Mouse (Mus musculus) megakaryocyte, embryonic 14.5 days (primary cell): ENCODE results near the gene Mvb12a. TPM values are rescaled to one million over a fixed set of nuclear protein-coding genes. Genes with fewer than 3 reads are reported as not detected.
"Not testable (repeated sequence)": the region's sequence is repeated elsewhere in the genome, so short reads cannot be mapped to it uniquely, and the experiment has no call there.

Source experiments
- H3K27me3 ChIP-seq: replicated peaks from 2 replicates; pipeline ENCODE3; 2012; ENCODE audit warnings: inconsistent platforms
- H3K36me3 ChIP-seq: replicated peaks from 2 replicates; pipeline ENCODE3; 2012; ENCODE audit warnings: low read length, inconsistent platforms, mixed read lengths
- H3K4me1 ChIP-seq: 2 replicates; pipeline ENCODE4 v1.6.1; 2012; ENCODE audit warnings: inconsistent platforms
- H3K4me3 ChIP-seq: replicated peaks from 2 replicates; pipeline ENCODE3; 2012; ENCODE audit warnings: moderate library complexity, mild to moderate bottlenecking, inconsistent platforms
- H3K9me3 ChIP-seq: 2 replicates; pipeline ENCODE4 v1.6.1; 2012; ENCODE audit warnings: inconsistent platforms
- FLI1 ChIP-seq: IDR thresholded peaks from 2 replicates; pipeline ENCODE4 v1.6.1; 2012; ENCODE audit warnings: low read length, inconsistent platforms, mixed read lengths
- GATA1 ChIP-seq: IDR thresholded peaks from 3 replicates; pipeline ENCODE4 v1.6.1; 2012; ENCODE audit warnings: mixed read lengths, low read length, inconsistent platforms, borderline replicate concordance
- polyA plus RNA-seq: library from polyadenylated mRNA; stranded (reverse); fragments of >175 nt; gene quantifications from 2 replicates; pipeline ENCODE4 v1.2.3, GENCODE M21; 2012; ENCODE audit warnings: low replicate concordance; ENCODE audit not compliant: insufficient read depth

Mvb12a gene
- polyA plus RNA-seq, 1 experiment, result 199 TPM

DNA sequence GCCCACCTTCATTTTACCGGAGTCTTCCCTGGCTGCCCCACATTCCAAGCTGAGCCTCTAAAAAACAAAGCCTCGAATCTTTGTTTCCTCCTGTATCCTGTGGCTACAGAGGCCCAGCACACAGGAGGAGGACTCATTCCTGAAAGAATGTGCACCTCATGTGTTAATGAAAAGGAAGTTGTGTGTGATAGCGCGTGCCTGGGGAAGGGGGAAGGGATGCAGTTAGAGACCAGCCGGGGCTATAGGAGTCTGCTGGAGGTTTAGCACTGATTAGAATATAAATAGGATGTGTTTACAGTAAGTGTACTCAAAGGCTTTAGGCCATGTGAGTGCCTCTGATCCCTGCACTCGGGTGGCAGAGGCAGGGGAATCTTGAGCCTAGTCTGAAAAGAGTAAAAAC lies 16.4 kb upstream of the Mvb12a start:
- peaks cover 72% of the 10 kb centered on the region for H3K4me1 ChIP-seq
- TF ChIP-seq GATA1 (no peak), FLI1 (no peak)
- no peaks in the 10 kb centered on the region for H3K36me3 ChIP-seq
- no peaks in the 10 kb centered on the region for H3K9me3 ChIP-seq
- no peak overlapping the region for H3K4me3 ChIP-seq
- peaks cover 14% of the 10 kb centered on the region for H3K27me3 ChIP-seq

DNA sequence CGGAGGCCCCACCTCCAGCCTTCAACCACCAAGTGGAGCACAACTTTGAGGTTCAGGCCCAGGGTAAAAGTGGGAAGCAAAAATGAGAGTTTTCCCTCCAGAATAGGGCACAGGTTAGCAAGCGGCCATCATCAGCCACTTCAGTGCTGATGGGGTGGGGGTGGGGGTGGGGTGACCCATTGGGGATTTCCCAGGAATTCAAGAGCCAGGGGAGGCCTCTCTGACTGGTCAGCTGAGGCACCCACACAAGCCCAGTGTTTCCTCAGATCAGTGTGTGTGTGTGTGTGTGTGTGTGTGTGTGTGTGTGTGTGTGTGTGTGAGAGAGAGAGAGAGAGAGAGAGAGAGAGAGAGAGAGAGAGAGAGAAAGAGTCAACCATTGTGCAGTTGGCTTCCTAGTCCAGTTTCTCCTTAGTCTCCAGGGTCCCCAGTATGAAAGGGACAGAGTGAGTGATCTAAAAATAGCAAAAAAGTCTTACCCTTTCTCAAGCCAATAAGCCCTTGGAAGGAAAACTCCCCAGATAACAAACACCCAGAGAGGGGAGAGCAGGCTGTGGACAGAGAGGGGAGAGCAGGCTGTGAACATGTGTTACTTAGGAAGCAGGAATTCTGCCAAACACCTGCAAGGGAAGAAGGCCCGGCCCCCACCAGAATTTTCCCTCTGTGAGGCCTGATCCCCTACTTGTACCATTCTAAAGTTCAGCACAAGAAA lies 15.4 kb upstream of the Mvb12a start:
- Histone ChIP-seq H3K4me1 (peaks cover 61% of the 10 kb centered on the region), H3K36me3 (no peaks in the 10 kb centered on the region), H3K9me3 (no peaks in the 10 kb centered on the region), H3K27me3 (peaks cover 14% of the 10 kb centered on the region), H3K4me3 (peak overlapping the region; percentile 43)
- TF ChIP-seq GATA1, result no peak
- no peak for TF ChIP-seq FLI1

DNA sequence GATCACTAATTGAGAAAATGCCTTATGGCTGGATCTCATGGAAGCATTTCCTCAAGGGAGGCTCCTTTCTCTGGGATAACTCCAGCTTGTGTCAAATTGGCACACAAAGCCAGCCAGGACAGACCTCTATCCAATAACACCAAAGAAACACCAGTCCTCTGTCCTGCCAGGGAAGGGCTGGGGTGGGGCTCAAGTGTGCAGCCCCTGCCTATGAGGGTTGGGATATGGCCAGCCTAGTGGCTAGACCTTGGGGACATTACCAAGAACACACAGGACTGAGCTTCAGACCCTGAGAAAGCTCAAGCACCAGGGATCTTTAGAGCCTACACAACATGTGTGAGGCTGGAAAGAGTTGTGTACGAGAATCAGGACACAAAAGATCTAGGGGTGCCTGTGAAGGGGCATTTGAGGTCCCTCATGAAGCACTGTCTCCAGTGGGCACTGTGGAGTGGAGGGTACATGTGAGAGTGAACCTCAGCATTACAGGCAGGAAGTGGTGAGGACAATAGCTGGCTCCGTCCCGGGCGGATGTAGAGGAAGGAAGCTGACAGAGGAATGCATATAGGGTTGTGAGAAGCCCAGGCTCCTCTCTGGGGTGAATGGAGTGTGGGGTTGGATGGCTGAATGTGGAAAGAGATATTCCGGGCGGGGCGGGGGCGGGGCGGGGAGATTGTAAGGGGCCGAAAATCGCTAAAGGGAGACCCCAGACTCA lies 14.2 kb upstream of the Mvb12a start:
- Histone ChIP-seq H3K9me3 (no peaks in the 10 kb centered on the region), H3K4me1 (peaks cover 65% of the 10 kb centered on the region), H3K36me3 (no peaks in the 10 kb centered on the region), H3K4me3 (peak overlapping the region; percentile 78), H3K27me3 (peaks cover 9% of the 10 kb centered on the region)
- TF ChIP-seq FLI1, result no peak

DNA sequence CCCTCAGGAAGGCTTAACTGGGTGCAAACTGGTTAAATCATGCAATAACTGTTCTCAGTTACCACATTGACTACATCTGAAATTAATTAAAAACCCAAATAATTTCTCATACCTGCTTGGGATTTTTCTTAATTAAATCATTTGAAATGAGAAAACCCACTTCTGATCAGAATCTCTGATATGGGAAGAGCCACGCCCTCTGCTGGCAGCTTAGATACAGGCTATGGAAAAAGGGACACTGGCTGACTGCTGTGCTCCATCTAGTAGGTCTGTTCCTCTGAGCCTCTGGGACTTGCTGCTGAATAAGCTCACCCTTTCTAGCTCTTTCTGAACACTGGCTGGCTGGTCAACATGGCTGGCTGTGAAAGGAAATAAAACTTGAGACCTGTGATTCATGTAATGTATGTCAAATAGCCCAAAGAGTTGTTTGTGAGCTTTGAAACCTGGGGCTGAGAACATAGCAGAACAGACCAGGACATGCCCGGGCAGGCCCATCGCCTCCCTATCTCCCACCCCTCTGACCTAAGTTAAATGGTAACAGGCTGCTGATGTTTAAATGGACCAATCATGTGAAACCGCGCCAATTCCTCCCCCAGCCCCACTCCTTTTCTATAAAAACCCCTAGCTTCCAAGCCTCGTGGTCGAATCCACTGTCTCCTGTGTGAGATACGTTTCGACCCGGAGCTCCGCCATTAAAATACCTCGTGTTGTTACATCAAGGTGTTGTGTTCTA lies 11.8 kb upstream of the Mvb12a start:
- not testable (repeated sequence) for H3K9me3 ChIP-seq, H3K4me3 ChIP-seq, H3K27me3 ChIP-seq
- Histone ChIP-seq H3K4me1 (peaks cover 70% of the 10 kb centered on the region), H3K36me3 (peaks cover 12% of the 10 kb centered on the region)

DNA sequence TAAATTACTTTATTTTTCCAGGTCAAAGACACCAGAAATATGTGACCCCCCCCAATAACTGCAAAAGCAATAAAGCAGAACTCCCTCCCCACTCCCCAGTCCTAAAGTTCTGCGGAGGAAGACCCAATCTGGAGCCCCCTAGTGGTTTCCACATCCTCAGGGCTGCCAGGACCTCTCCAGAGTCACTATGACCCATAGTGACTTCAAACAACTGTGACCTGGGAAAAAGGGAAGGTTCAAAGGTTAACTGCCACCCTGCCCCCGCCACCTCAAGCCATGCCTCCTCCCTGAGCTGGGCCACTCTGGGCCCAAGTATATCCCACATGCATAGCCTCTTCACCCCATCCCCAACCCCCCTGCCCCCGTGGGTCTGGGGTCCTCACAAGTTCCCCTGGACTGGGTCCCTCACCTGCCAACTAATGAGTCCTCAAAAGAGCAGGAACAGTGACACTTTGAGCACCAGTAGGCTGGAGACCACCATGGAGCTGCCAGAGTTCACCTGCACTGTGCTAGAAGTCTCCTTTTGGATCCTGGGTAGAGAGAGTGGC lies 8.4 kb upstream of the Mvb12a start:
- H3K4me3 ChIP-seq, result no peak overlapping the region
- no peaks in the 10 kb centered on the region for H3K27me3 ChIP-seq
- H3K4me1 ChIP-seq, result peaks cover 71% of the 10 kb centered on the region
- H3K9me3 ChIP-seq, result no peaks in the 10 kb centered on the region
- peaks cover 12% of the 10 kb centered on the region for H3K36me3 ChIP-seq
- TF ChIP-seq GATA1 (no peak), FLI1 (no peak)

DNA sequence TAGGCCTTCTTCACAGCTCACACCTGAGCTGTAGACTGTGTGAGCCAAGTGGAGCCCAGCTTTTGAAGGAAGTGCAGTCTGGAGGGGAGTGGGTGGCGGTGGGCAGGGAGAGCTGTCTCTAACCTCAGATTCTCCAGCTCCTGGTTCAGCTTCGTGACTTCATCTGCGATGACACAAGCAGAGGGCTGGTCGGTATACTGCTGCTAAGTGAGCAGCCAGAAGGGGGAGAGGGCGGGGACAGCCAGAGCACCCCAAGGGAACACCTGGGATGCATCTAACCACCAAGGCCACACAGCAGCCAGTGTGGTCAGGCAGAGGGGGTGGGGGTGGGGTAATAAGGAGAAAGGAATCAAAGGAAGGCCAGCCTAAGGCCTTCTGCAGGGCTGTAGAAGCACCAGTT lies 7.1 kb upstream of the Mvb12a start:
- peaks cover 60% of the 10 kb centered on the region for H3K4me1 ChIP-seq
- no peak for TF ChIP-seq FLI1
- no peak for TF ChIP-seq GATA1
- no peaks in the 10 kb centered on the region for H3K27me3 ChIP-seq
- no peaks in the 10 kb centered on the region for H3K9me3 ChIP-seq
- H3K36me3 ChIP-seq, result peaks cover 12% of the 10 kb centered on the region
- H3K4me3 ChIP-seq, result peak overlapping the region; percentile 92

DNA sequence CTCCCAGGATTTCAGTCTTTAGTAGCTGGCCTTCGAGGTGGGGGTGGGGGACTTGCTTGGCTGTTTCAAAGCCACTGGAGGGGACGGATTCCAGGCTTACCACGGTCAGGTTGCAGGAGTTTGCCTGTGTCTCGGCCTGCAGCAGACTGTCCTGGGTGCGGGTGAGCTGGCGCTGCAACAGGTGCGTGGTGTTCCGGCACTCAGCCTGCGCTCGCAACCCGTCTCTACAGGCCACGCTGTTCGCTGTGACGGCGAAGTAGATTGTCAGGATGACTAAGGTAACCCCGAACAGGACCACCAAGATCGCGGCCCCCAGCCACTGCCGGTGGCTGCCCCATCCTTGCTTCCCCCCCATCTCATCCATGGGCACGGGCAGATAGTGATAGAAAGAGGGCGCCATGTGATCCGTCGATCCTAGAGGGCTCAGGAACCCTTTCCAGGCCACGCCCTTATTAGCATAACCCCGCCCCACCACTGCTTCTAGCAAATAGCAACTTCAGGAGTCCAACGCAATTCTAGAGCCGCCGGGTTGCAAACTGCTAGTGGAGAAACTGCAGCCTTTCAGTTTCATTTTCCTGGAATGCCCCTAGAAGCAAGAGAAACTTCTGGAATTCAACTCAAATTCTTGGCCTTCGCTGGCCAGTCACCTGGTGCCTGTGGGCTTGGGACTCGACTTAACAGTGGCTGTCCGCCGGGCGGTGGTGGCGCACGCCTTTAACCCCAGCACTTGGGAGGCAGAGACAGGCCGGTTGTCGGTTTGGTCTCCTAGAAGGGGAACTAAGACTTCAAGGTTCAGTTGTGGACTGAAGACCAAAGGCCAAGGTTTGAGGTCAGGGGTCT lies 5.5 kb upstream of the Mvb12a start, which contains the start of gene Bst2:
Bst2 (minus strand) TSS at position 429 of the 840 bp plus-strand sequence.
- TF ChIP-seq FLI1, result no peak
- no peak for TF ChIP-seq GATA1
- Histone ChIP-seq H3K9me3 (no peaks in the 10 kb centered on the region), H3K4me1 (peaks cover 62% of the 10 kb centered on the region), H3K27me3 (no peaks in the 10 kb centered on the region), H3K4me3 (peak within 1 kb of the TSS; percentile 92), H3K36me3 (peaks cover 12% of the 10 kb centered on the region)

DNA sequence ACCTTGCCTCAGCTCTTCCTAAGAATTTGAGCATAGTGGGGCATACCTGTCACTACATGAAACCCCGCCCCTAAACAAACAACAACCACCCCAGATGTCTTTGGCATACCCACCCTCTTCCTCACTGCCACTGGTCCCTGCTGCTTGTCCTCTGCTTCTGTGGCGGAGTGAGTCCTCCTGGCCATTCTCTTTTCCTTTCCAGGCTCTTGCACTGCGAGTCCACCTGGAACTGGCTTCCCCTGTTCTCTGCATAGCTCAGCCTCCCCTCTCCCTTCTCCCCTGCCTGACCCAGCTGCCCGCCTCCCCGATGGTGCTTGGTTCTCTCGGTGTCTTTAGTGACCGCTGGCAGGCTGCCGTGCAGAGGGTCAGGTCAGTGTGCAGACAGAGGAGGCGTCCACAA lies 1.0 kb downstream of the Mvb12a start:
- Histone ChIP-seq H3K4me3 (peak overlapping the region; percentile 99), H3K27me3 (no peaks in the 10 kb centered on the region), H3K4me1 (peaks cover 29% of the 10 kb centered on the region), H3K9me3 (no peaks in the 10 kb centered on the region), H3K36me3 (peaks cover 42% of the 10 kb centered on the region)
- TF ChIP-seq FLI1 (no peak), GATA1 (no peak)

DNA sequence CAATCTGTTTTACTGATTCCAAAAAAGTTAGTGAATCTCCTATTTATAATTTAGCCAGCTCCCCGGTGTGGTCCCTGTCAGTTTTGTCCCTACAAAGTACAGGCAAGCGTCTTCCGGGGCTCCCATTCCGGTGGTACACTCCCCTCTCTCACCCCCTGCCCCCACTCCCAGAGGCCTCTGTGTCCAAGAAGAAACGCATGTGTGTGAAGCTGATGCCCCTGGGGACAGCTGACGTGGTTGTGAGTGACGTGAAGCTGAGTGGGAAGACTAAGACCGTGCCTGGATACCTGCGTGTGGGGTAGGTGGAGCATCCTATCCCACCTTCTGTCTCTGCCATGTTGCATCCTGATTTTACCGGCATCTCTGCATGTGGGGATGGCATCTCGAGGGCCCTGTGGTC lies 2.3 kb downstream of the Mvb12a start:
- Histone ChIP-seq H3K27me3 (no peaks in the 10 kb centered on the region), H3K36me3 (peaks cover 48% of the 10 kb centered on the region), H3K4me1 (peaks cover 22% of the 10 kb centered on the region), H3K9me3 (no peaks in the 10 kb centered on the region), H3K4me3 (peak overlapping the region; percentile 62)
- TF ChIP-seq GATA1, result no peak
- TF ChIP-seq FLI1, result no peak
